Mouse (Mus musculus) thymus, adult 2 months (tissue): ENCODE measurements around the gene Olfr330.

Experiments
- CTCF ChIP-seq: fragments of 200-500 bp; IDR thresholded peaks from 2 replicates; pipeline ENCODE4 v1.5.1; 2012; ENCODE audit warnings: mild to moderate bottlenecking, control low read depth, low read length, moderate library complexity, borderline replicate concordance; ENCODE audit not compliant: control insufficient read depth, poor library complexity, insufficient read depth; ENCODE audit errors: extremely low read depth
- POLR2A ChIP-seq: fragments of 200-500 bp; IDR thresholded peaks from 2 replicates; pipeline ENCODE4 v1.6.1; 2012; ENCODE audit warnings: mild to moderate bottlenecking, low read length, control low read depth, moderate library complexity; ENCODE audit not compliant: control insufficient read depth, poor library complexity, insufficient read depth; ENCODE audit errors: extremely low read depth

DNA sequence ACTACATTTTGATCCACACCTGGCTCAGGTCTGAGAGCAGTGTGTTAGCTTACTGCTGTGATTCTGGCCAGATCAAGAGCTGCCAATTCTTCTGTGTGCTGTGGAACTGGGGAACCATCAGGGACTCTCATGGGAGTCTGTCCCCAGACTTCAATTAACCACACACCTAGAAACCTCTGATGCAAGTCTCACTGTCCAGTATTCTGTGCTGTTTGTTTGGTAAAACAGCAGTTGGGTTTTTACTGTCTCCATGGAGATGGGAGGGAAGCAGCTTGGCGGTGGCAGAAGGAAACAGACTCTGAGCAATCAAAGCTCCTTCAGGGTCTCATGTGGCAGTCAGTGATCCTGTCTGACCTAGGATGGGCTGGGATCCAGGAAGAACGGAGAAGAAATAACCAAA lies 42.2 kb downstream of the Olfr330 start, which contains the start of gene Olfr332:
- TF ChIP-seq CTCF: no peak
- TF ChIP-seq POLR2A: no peak
